Mouse (Mus musculus): ENCODE measurements around the gene Enox2. TPM values are rescaled to one million over a fixed set of nuclear protein-coding genes. Genes with fewer than 3 reads are reported as not detected.

The Enox2 gene
- total RNA-seq, 1 experiment from 2014 or later: 15.5 TPM

DNA sequence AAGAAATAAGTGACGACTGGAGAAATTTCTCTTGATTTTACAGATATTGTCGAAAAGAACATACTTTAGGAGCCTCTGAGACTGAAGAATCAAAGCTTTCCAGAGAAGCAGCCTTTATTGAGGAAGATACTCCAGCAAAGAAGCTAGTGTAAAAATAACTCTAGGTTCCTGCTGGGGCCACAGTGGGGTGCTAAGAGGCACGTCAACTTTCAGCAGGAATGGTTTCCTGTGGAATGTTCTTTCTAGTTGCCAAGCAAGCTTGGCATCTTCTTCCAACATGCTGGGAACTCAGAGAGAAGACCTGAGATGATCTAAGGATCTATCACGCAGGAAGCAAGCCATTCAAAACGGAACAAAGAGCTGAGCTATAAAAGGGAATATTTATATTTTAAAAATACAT lies 278.3 kb downstream of the Enox2 start:
- no peak for ATAC-seq (replicated peaks; ENCODE audit: low read depth, poor library complexity, severe bottlenecking)

DNA sequence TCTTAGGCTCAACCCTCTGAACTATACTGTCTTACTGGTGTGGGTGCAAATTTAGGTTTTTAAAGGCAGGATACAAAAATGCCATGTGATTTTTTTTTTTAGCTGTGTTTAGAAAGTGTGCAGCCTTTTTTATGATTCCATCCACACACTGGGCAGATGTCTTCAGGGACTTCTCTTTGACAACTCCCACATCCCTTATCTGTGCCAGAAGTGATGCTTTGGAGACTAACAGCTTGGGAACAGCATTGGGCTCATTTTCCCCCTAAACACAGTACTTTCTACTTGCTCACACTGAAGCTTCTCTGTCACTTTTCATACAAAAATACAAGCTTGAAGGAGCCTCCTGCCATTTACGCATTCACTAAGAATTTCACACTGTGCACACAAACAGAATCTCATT lies 282.4 kb downstream of the Enox2 start:
- no peak for ATAC-seq (replicated peaks; ENCODE audit: low read depth, poor library complexity, severe bottlenecking)

DNA sequence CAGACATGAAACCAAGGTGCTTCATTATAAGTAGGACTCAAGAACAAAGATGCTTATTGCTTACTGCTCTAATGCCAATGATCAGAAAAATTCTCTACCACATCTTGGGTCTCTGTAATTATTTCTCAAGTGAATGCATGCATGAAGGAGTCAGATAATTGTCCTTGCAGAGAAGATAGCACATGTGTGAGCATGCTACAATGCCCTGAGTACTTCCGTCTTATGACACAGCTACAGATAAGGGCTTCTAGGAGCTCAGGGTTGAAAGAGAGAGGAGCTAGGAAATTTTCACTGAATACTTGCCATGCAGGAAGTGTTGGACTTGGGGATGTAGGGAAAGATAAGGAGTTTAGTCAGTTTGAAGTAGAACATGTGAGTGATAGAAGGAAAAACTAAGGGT lies 285.2 kb downstream of the Enox2 start:
- ATAC-seq (replicated peaks; ENCODE audit: low read depth, poor library complexity, severe bottlenecking): no peak

DNA sequence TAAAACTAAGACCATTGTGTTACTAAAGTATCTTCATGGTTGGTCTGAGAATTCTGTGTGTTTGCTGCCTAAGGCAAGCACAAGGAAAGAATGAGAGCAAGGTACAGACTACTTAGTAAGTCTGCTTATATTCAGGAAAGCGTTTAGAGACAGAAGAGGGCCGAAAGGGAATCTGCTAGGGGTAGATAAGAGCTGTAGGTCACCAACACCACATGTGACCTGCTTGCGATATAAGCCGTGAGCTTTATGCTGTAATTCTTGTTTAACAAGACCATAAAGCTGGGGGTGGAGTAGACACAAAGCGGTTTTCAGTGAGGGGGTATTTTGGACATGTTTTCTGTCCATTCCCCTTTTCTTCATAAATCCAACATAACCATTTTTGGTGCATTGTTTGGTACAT lies 302.4 kb downstream of the Enox2 start:
- ATAC-seq (replicated peaks; ENCODE audit: low read depth, poor library complexity, severe bottlenecking): peak; percentile 63

DNA sequence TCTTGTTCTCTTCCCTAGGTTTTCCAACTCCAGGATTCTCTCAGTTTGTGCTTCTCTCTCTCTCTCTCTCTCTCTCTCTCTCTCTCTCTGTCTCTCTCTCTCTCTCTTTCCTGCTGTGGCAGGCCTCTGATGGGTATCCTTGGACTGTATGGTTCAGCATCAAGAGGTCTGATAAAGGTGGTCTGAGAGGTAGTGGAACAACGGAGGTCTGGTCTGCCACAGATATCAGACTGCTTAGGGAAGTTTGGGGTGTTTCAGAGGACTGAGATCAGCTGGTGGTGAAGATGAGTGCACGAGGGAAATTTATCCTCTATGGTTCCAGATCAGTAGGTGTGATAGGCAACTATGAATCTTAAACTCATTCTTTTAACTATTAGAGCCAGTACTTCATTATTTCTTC lies 303.6 kb downstream of the Enox2 start:
- no peak for ATAC-seq (replicated peaks; ENCODE audit: low read depth, poor library complexity, severe bottlenecking)

Other genes starting within 250 kb of the Enox2 start
- gene Arhgap36, start 175.7 kb upstream of the Enox2 start, total RNA-seq (2017): not detected in 2 replicates

Measured in common myeloid progenitor, adult 5-6 weeks (primary cell).